In genomic region chr8:10174201-10174840, GRCm38 (mm10) we compare ENCODE assay signal across 17 mouse cellular contexts. TPM values are rescaled to one million over a fixed set of nuclear protein-coding genes. Genes with fewer than 3 reads are reported as not detected.
DNase-seq lines count a peak whose midpoint lies in the region; ATAC-seq lines count a peak whose summit lies in the region.
"Had no signal": no experiment of that assay in that cellular context is flagged by ENCODE, and none has a peak within 500 bp of the region (broad histone marks: within the 10 kb centered on the region; RNA-seq: fewer than 3 reads in every experiment).

No protein-coding gene starts in this region.

- H3K9ac ChIP-seq in midbrain, embryonic 15.5 days: no peak overlapping the region
- H3K9ac ChIP-seq in hindbrain, embryonic 12.5 days: no peak overlapping the region
- no peak overlapping the region for H3K9ac ChIP-seq in stomach, embryonic 16.5 days (ENCODE audit: low read length)
- H3K9ac ChIP-seq in liver, embryonic 11.5 days (ENCODE audit: low read depth, low read length): no peak overlapping the region
- H3K9ac ChIP-seq: embryonic facial prominence, embryonic 13.5 days; forebrain, embryonic 13.5 days; heart, embryonic 12.5 days; hindbrain, embryonic 15.5 days; limb, embryonic 12.5 days had no signal

- H3K4me1 ChIP-seq in midbrain, embryonic 10.5 days: peaks cover 58% of the 10 kb centered on the region
- peaks cover 35% of the 10 kb centered on the region for H3K4me1 ChIP-seq in midbrain, embryonic 15.5 days
- peaks cover 48% of the 10 kb centered on the region for H3K4me1 ChIP-seq in hindbrain, embryonic 12.5 days
- no peaks in the 10 kb centered on the region for H3K4me1 ChIP-seq in stomach, embryonic 16.5 days (ENCODE audit: control insufficient read depth, insufficient read depth, low read length)
- H3K4me1 ChIP-seq in liver, embryonic 11.5 days (replicated peaks; ENCODE audit: control insufficient read depth, insufficient read depth, low read length): no peaks in the 10 kb centered on the region
- H3K4me1 ChIP-seq: embryonic facial prominence, embryonic 13.5 days; heart, embryonic 12.5 days; limb, embryonic 12.5 days had no signal

- H3K36me3 ChIP-seq in midbrain, embryonic 10.5 days: no peaks in the 10 kb centered on the region
- no peaks in the 10 kb centered on the region for H3K36me3 ChIP-seq in midbrain, embryonic 15.5 days (replicated peaks)
- H3K36me3 ChIP-seq in hindbrain, embryonic 12.5 days: no peaks in the 10 kb centered on the region
- H3K36me3 ChIP-seq in stomach, embryonic 16.5 days (ENCODE audit: control insufficient read depth, insufficient read depth, low read length): no peaks in the 10 kb centered on the region
- no peaks in the 10 kb centered on the region for H3K36me3 ChIP-seq in liver, embryonic 11.5 days (ENCODE audit: control insufficient read depth, insufficient read depth, low read length)
- H3K36me3 ChIP-seq: embryonic facial prominence, embryonic 13.5 days; heart, embryonic 12.5 days; hindbrain, embryonic 15.5 days; limb, embryonic 12.5 days had no signal

- 0 out of 2 replicates have a peak, but pooled peaks have one; percentile 28 for ATAC-seq in cerebellum, adult (ENCODE audit: insufficient number of reproducible peaks, low FRiP score, low TSS enrichment)
- ATAC-seq in midbrain, embryonic 15.5 days (replicated peaks): no peak
- ATAC-seq in hindbrain, embryonic 12.5 days (ENCODE audit: low FRiP score): no peak
- peak; percentile 79 for ATAC-seq in stomach, embryonic 16.5 days (ENCODE audit: insufficient read depth, low FRiP score)
- no peak for ATAC-seq in liver, embryonic 11.5 days (replicated peaks; ENCODE audit: low FRiP score)

- H3K27ac ChIP-seq in midbrain, embryonic 10.5 days (replicated peaks): peak overlapping the region; percentile 77
- H3K27ac ChIP-seq in midbrain, embryonic 15.5 days: no peak overlapping the region
- peak overlapping the region; percentile 50; the same call in 1 of the 2 replicates for H3K27ac ChIP-seq in hindbrain, embryonic 12.5 days
- peak overlapping the region; percentile 71 for H3K27ac ChIP-seq in stomach, embryonic 16.5 days (ENCODE audit: low read length)
- H3K27ac ChIP-seq in liver, embryonic 11.5 days (ENCODE audit: low read depth, low read length): no peak overlapping the region
- H3K27ac ChIP-seq: embryonic facial prominence, embryonic 13.5 days; forebrain, embryonic 13.5 days; hindbrain, embryonic 15.5 days; limb, embryonic 12.5 days had no signal

- no peak overlapping the region for H3K4me3 ChIP-seq in midbrain, embryonic 10.5 days
- no peak overlapping the region for H3K4me3 ChIP-seq in midbrain, embryonic 15.5 days
- H3K4me3 ChIP-seq in hindbrain, embryonic 12.5 days: no peak overlapping the region
- H3K4me3 ChIP-seq in stomach, embryonic 16.5 days (replicated peaks; ENCODE audit: low read length): no peak overlapping the region
- no peak overlapping the region for H3K4me3 ChIP-seq in liver, embryonic 11.5 days (ENCODE audit: low read depth, low read length)
- H3K4me3 ChIP-seq: embryonic facial prominence, embryonic 13.5 days; forebrain, embryonic 13.5 days; heart, embryonic 12.5 days; hindbrain, embryonic 15.5 days; limb, embryonic 12.5 days had no signal

- no peak for DNase-seq in cerebellum, postnatal 4 days (ENCODE audit: low spot score in 2 of 2)
- no peak for DNase-seq in midbrain, embryonic 10.5 days (ENCODE audit: low spot score)
- no peak for DNase-seq in liver, embryonic 11.5 days (ENCODE audit: low spot score)
- DNase-seq in gastrocnemius, adult 8-10 months (ENCODE audit: low spot score in 2 of 2): no peak
- DNase-seq: adrenal gland, postnatal 10 days; gastrocnemius, postnatal 10 days; kidney, postnatal 14 days; lung, postnatal 10 days had no signal

- H3K4me2 ChIP-seq in midbrain, embryonic 15.5 days: no peak overlapping the region
- no peak overlapping the region for H3K4me2 ChIP-seq in hindbrain, embryonic 12.5 days (replicated peaks)
- H3K4me2 ChIP-seq in stomach, embryonic 16.5 days (ENCODE audit: low read depth, low read length): no peak overlapping the region
- no peak overlapping the region for H3K4me2 ChIP-seq in liver, embryonic 11.5 days
- H3K4me2 ChIP-seq: embryonic facial prominence, embryonic 13.5 days; forebrain, embryonic 13.5 days; heart, embryonic 12.5 days; hindbrain, embryonic 15.5 days; limb, embryonic 12.5 days had no signal

- H3K27me3 ChIP-seq in midbrain, embryonic 10.5 days (ENCODE audit: low read depth, poor library complexity, severe bottlenecking): no peaks in the 10 kb centered on the region
- no peaks in the 10 kb centered on the region for H3K27me3 ChIP-seq in midbrain, embryonic 15.5 days (replicated peaks)
- no peaks in the 10 kb centered on the region for H3K27me3 ChIP-seq in hindbrain, embryonic 12.5 days
- H3K27me3 ChIP-seq in stomach, embryonic 16.5 days (ENCODE audit: control insufficient read depth, insufficient read depth, low read length): no peaks in the 10 kb centered on the region
- H3K27me3 ChIP-seq in liver, embryonic 11.5 days (replicated peaks; ENCODE audit: control insufficient read depth, insufficient read depth, low read length): no peaks in the 10 kb centered on the region
- H3K27me3 ChIP-seq: forebrain, embryonic 13.5 days; heart, embryonic 12.5 days; hindbrain, embryonic 15.5 days; limb, embryonic 12.5 days had no signal

- H3K9me3 ChIP-seq in midbrain, embryonic 10.5 days (replicated peaks): no peaks in the 10 kb centered on the region
- no peaks in the 10 kb centered on the region for H3K9me3 ChIP-seq in midbrain, embryonic 15.5 days
- no peaks in the 10 kb centered on the region for H3K9me3 ChIP-seq in hindbrain, embryonic 12.5 days (replicated peaks)
- no peaks in the 10 kb centered on the region for H3K9me3 ChIP-seq in stomach, embryonic 16.5 days (replicated peaks; ENCODE audit: control insufficient read depth, low read length)
- H3K9me3 ChIP-seq in liver, embryonic 11.5 days (ENCODE audit: control insufficient read depth, low read length): no peaks in the 10 kb centered on the region
- H3K9me3 ChIP-seq: embryonic facial prominence, embryonic 13.5 days; forebrain, embryonic 13.5 days; heart, embryonic 12.5 days; hindbrain, embryonic 15.5 days; limb, embryonic 12.5 days had no signal

- WGBS in midbrain, embryonic 10.5 days: 66% methylated on average over 5 of the region's 5 CpGs
- 57% methylated on average over 5 of the region's 5 CpGs for WGBS in midbrain, embryonic 15.5 days
- 53% methylated on average over 5 of the region's 5 CpGs for WGBS in hindbrain, embryonic 12.5 days
- 39% methylated on average over 5 of the region's 5 CpGs for WGBS in stomach, embryonic 16.5 days
- 54% methylated on average over 5 of the region's 5 CpGs for WGBS in liver, embryonic 11.5 days

RNA-seq across cellular contexts. Expression of gene Myo16, which starts 20.6 kb away (rescaled TPM):
- polyA plus RNA-seq in midbrain, embryonic 10.5 days (2016; fragmentation: Nextera tagmentation; extraction: Ambion mirVana): 2.5 and 3.1 TPM in 2 replicates
- 6.2 and 7.7 TPM in 2 replicates for polyA plus RNA-seq in midbrain, embryonic 15.5 days (2015; fragmentation: Nextera tagmentation; extraction: Ambion mirVana)
- 3.7 and 4.3 TPM in 2 replicates for polyA plus RNA-seq in hindbrain, embryonic 12.5 days (2016; fragmentation: Nextera tagmentation; extraction: Ambion mirVana)
- 3.1 and 3.2 TPM in 2 replicates for polyA plus RNA-seq in stomach, embryonic 16.5 days (2015; fragmentation: Nextera tagmentation; extraction: Ambion mirVana)
- polyA plus RNA-seq in liver, embryonic 11.5 days (2014; fragmentation: Nextera tagmentation; extraction: Ambion mirVana): 0.07 and 0.08 TPM in 2 replicates
- total RNA-seq in gastrocnemius, adult 8-10 months (2022): under 1 TPM in 2 of 4 experiments, not detected in 2; 0.04 to 0.17 TPM

Comparison
In these comparisons a context has a peak if more than half of its experiments do, and no peak if none do; other contexts are left out.
1. H3K27ac ChIP-seq: peak in midbrain, embryonic 10.5 days (single experiment), hindbrain, embryonic 12.5 days (single experiment) and stomach, embryonic 16.5 days (single experiment); none in midbrain, embryonic 15.5 days (single experiment) and liver, embryonic 11.5 days (single experiment).
2. ATAC-seq: peak in cerebellum, adult (single experiment) and stomach, embryonic 16.5 days (single experiment); none in midbrain, embryonic 15.5 days (single experiment), hindbrain, embryonic 12.5 days (single experiment) and liver, embryonic 11.5 days (single experiment).